Mouse (Mus musculus): Measurements from ENCODE around the gene Gm20388.

- no peak for TF ChIP-seq TAL1 (IDR thresholded peaks at IDR 0.05; ENCODE audit: low read length)
- TF ChIP-seq GATA1 (IDR thresholded peaks at IDR 0.05; ENCODE audit: low read length), result no peak
Observed at GRCm38 (mm10) chr8:119933681-119934080, 23.0 kb downstream of the Gm20388 start.

Measured in erythroblast, embryonic 14.5 days (primary cell).